8 mouse cellular contexts compared by ENCODE assay signal in the genomic region with DNA sequence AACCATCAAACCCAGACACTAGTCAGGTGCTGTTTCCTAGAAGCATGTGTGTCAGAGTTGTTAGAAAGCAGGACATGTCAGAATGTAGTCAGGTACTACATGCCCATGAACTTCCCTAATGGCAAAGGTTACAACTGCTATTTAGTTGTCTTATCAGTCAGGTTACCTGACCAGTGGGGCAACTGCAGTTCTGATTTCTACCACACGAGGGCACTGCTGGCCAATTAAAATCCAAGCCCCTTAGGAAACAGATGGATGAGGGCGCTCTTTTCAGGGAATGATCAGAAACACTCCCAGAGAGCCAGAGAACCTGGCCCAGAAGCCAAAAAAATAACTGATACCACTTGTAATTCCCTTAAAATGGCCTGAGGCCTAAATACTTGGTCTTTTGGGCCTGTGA.
DNase-seq lines count a peak whose midpoint lies in the region; ATAC-seq lines count a peak whose summit lies in the region.

No protein-coding gene starts in this region.

- H3K9ac ChIP-seq in intestine, embryonic 16.5 days (ENCODE audit: low read depth, low read length), result no peak overlapping the region
- no peak overlapping the region for H3K9ac ChIP-seq in limb, embryonic 11.5 days (ENCODE audit: low read length)

- H3K4me1 ChIP-seq in intestine, embryonic 16.5 days (ENCODE audit: control insufficient read depth, insufficient read depth, low read length), result no peaks in the 10 kb centered on the region
- H3K4me1 ChIP-seq in limb, embryonic 11.5 days (ENCODE audit: control insufficient read depth, insufficient read depth, low read length), result no peaks in the 10 kb centered on the region

- peaks cover 4% of the 10 kb centered on the region; the same call in 1 of the 2 replicates for H3K36me3 ChIP-seq in intestine, embryonic 16.5 days (ENCODE audit: control insufficient read depth, insufficient read depth, low read length)
- no peaks in the 10 kb centered on the region; the same call in 1 of the 2 replicates for H3K36me3 ChIP-seq in limb, embryonic 11.5 days (ENCODE audit: control insufficient read depth, insufficient read depth, low read length)

- no peak overlapping the region for H3K27ac ChIP-seq in intestine, embryonic 16.5 days (ENCODE audit: low read length)
- no peak overlapping the region for H3K27ac ChIP-seq in limb, embryonic 11.5 days (replicated peaks; ENCODE audit: low read depth, low read length)

- H3K9me3 ChIP-seq in intestine, embryonic 16.5 days (ENCODE audit: control insufficient read depth, low read length), result no peaks in the 10 kb centered on the region
- H3K9me3 ChIP-seq in limb, embryonic 11.5 days (ENCODE audit: control insufficient read depth, low read length), result no peaks in the 10 kb centered on the region

- WGBS in intestine, embryonic 16.5 days, result 7% methylated on average over 2 of the region's 2 CpGs
- 2% methylated on average over 2 of the region's 2 CpGs for WGBS in limb, embryonic 11.5 days

- no peak overlapping the region for H3K4me2 ChIP-seq in intestine, embryonic 16.5 days (ENCODE audit: low read depth, low read length)
- no peak overlapping the region for H3K4me2 ChIP-seq in limb, embryonic 11.5 days (ENCODE audit: low read depth, severe bottlenecking)

- ATAC-seq in intestine, embryonic 16.5 days, result peak; percentile 23; the same call in 1 of the 2 replicates
- no peak for ATAC-seq in limb, embryonic 11.5 days (ENCODE audit: insufficient number of reproducible peaks, low FRiP score, low TSS enrichment, low read depth)

- H3K27me3 ChIP-seq in intestine, embryonic 16.5 days (replicated peaks; ENCODE audit: control insufficient read depth, insufficient read depth, low read length), result no peaks in the 10 kb centered on the region
- no peaks in the 10 kb centered on the region for H3K27me3 ChIP-seq in limb, embryonic 11.5 days (ENCODE audit: control insufficient read depth, insufficient read depth, low read length)

- DNase-seq in A20 (ENCODE audit: low read depth, low spot score) (peak; percentile 56), WW6 (ENCODE audit: low read depth, low spot score) (peak; percentile 67)
- peak; percentile 89 to 95 for DNase-seq in cerebellum, postnatal 36 days
- peak; percentile 74 for DNase-seq in gastrocnemius, adult 18-20 months (ENCODE audit: low spot score)
- peak; percentile 92 for DNase-seq in limb, embryonic 11.5 days (ENCODE audit: low spot score)
- DNase-seq in ovary, postnatal 36 days (ENCODE audit: low spot score), result peak; percentile 74
- DNase-seq in thymus, postnatal 10 days (ENCODE audit: low spot score in 2 of 2), result peak; percentile 21 to 70

- no peak overlapping the region for H3K4me3 ChIP-seq in intestine, embryonic 16.5 days (ENCODE audit: low read length)
- H3K4me3 ChIP-seq in limb, embryonic 11.5 days (ENCODE audit: low read depth, low read length), result no peak overlapping the region
